Mouse (Mus musculus) midbrain, embryonic 15.5 days (tissue): Measurements from ENCODE around the gene Tbx15. TPM values are rescaled to one million over a fixed set of nuclear protein-coding genes. Genes with fewer than 3 reads are reported as not detected.

ENCODE experiments used
- ATAC-seq: fragments of 200-750 bp; cut with Nextera tagmentation; replicated peaks from 2 replicates; pipeline ENCODE4 v1.8.0; 2017; ENCODE audit warnings: moderate TSS enrichment
- H3K27ac ChIP-seq: fragments of 300-500 bp; sonication (generic); 2 replicates; pipeline ENCODE4 v1.5.1; 2015; ENCODE audit warnings: mild to moderate bottlenecking, inconsistent platforms
- H3K27me3 ChIP-seq: fragments of 300-500 bp; sonication (generic); replicated peaks from 2 replicates; pipeline ENCODE4 v1.6.1; 2015; ENCODE audit warnings: inconsistent platforms
- H3K36me3 ChIP-seq: fragments of 300-500 bp; sonication (generic); replicated peaks from 2 replicates; pipeline ENCODE4 v1.6.1; 2015; ENCODE audit warnings: inconsistent platforms
- H3K4me1 ChIP-seq: fragments of 300-500 bp; sonication (generic); 2 replicates; pipeline ENCODE4 v1.6.1; 2015; ENCODE audit warnings: inconsistent platforms
- H3K4me2 ChIP-seq: fragments of 300-500 bp; sonication (generic); 2 replicates; pipeline ENCODE4 v1.6.1; 2015; ENCODE audit warnings: inconsistent platforms, mild to moderate bottlenecking, moderate library complexity
- H3K4me3 ChIP-seq: fragments of 300-500 bp; sonication (generic); 2 replicates; pipeline ENCODE4 v1.5.1; 2015; ENCODE audit warnings: mild to moderate bottlenecking, inconsistent platforms
- H3K9ac ChIP-seq: fragments of 300-500 bp; sonication (generic); 2 replicates; pipeline ENCODE4 v1.6.1; 2015; ENCODE audit warnings: mild to moderate bottlenecking, inconsistent platforms
- H3K9me3 ChIP-seq: fragments of 300-500 bp; sonication (generic); 2 replicates; pipeline ENCODE4 v1.6.1; 2016; ENCODE audit warnings: inconsistent platforms
- WGBS: fragments of 180-500 bp; shearing (Covaris S2); methylation state at CpG from one replicate; pipeline ENCODE4 v1.1.7; 2015; ENCODE audit warnings: mixed read lengths; 5-methylcytosine and 5-hydroxymethylcytosine counted together
- polyA plus RNA-seq: library from polyadenylated mRNA; unstranded; fragments of >200 nt; fragmentation: Nextera tagmentation; extraction: Ambion mirVana; gene quantifications from 2 replicates; pipeline ENCODE4 v1.2.1, GENCODE M21; 2015

Tbx15 gene
- polyA plus RNA-seq, 1 experiment from 2014 or later = 0.61 TPM

DNA sequence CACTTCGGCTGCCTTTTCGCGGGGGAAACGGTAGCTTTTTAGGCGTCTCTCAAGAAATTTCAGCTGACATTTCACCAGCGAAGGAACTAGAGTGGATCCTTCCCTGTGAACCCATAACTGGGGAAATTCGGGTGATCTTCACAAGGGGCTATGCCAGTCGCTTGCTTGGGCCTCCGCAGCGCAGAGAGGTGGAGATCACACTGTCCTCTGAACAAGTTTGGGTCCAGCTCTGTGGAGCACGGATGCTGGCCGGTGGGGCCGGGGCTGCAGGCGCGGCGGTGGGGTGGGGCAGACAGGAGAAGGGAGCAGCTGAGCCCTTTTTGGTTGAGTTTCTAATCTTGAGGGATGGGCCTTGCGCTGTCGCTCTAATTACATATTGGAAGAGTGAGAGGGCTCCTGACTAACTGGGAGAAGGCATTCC lies 21.2 kb downstream of the Tbx15 start:
- WGBS = 2% methylated on average over 18 of the region's 18 CpGs
- no peak overlapping the region for H3K27ac ChIP-seq
- ATAC-seq = no peak
- H3K27me3 ChIP-seq = peaks cover 90% of the 10 kb centered on the region
- H3K4me2 ChIP-seq = no peak overlapping the region
- no peak overlapping the region for H3K4me3 ChIP-seq
- 0 out of 2 replicates have a peak, but pooled peaks cover 2% of the 10 kb centered on the region for H3K4me1 ChIP-seq
- H3K9me3 ChIP-seq = no peaks in the 10 kb centered on the region
- H3K36me3 ChIP-seq = no peaks in the 10 kb centered on the region
- H3K9ac ChIP-seq = no peak overlapping the region

DNA sequence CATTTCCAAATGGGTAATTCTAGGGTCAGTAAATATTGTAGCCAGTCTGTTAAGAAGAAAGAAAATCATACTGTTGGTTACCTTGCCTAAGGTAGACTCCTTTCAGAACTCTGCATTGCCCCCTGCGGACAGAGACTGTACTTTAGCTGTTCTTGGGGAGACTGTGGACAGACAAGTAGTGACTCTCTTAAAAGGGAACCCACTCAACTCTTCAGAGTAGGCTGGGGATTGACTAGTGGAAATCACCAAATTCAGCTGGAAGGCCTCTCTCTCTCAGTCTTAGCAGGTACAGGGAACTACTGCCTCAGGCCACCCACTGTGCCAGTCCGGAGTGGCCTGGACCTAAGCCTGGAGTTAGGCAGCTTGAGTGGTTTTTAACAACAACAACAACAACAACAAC lies 21.8 kb downstream of the Tbx15 start:
- no peaks in the 10 kb centered on the region for H3K36me3 ChIP-seq
- no peak overlapping the region for H3K4me2 ChIP-seq
- no peak overlapping the region for H3K9ac ChIP-seq
- ATAC-seq = no peak
- H3K9me3 ChIP-seq = no peaks in the 10 kb centered on the region
- 0 out of 2 replicates have a peak, but pooled peaks cover under 1% of the 10 kb centered on the region for H3K4me1 ChIP-seq
- H3K4me3 ChIP-seq = no peak overlapping the region
- 2% methylated on average over 2 of the region's 2 CpGs for WGBS
- H3K27ac ChIP-seq = no peak overlapping the region
- H3K27me3 ChIP-seq = peaks cover 90% of the 10 kb centered on the region

DNA sequence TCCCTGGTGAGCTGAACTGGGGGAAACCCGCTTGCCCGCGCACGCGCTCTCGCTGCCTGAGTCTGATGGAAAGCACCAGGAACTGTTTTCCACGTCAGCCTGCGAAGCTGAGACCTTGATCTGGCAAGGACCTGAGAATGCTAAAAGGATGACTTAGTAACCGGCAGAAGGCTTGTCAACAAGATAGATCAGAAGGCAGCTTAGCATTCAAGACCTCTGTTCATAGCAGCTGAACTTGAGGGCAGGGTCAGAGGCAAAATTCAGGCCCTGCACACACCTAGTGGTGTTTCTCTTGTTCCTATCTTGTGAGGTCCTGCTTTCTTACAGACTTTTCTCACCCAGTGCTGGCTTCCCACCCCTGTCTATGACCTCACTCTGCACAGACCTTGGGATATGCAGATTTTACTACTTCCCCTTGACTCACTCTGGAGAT lies 23.3 kb downstream of the Tbx15 start:
- Histone ChIP-seq H3K9me3 (no peaks in the 10 kb centered on the region), H3K4me3 (no peak overlapping the region), H3K27me3 (peaks cover 81% of the 10 kb centered on the region), H3K9ac (no peak overlapping the region), H3K4me2 (no peak overlapping the region), H3K36me3 (no peaks in the 10 kb centered on the region), H3K4me1 (no peaks in the 10 kb centered on the region), H3K27ac (no peak overlapping the region)
- 16% methylated on average over 9 of the region's 9 CpGs for WGBS
- ATAC-seq = no peak

DNA sequence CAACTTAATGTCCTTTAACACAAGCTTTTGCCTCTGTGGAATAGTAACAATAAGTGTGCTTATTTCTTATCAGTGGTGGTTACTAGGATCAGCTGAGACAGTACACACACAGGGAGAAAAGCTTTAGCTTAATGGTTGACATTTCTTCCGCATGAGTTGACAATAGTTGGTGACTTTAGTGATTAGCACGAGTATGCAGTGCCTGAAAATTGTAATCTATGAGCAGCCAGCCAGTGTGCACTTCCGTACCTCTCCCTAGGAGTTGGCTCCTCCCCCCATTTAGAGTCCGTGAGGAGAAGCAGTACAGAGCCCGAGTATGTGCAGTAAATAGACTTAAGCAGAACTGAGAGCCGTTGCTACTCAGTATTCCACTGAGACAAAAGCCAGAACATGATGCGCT lies 24.5 kb downstream of the Tbx15 start:
- H3K9ac ChIP-seq = no peak overlapping the region
- 25% methylated on average over 7 of the region's 7 CpGs for WGBS
- no peak overlapping the region for H3K4me2 ChIP-seq
- H3K27me3 ChIP-seq = peaks cover 69% of the 10 kb centered on the region
- no peaks in the 10 kb centered on the region for H3K36me3 ChIP-seq
- H3K27ac ChIP-seq = no peak overlapping the region
- H3K4me3 ChIP-seq = no peak overlapping the region
- no peak for ATAC-seq
- no peaks in the 10 kb centered on the region for H3K9me3 ChIP-seq
- no peaks in the 10 kb centered on the region for H3K4me1 ChIP-seq

DNA sequence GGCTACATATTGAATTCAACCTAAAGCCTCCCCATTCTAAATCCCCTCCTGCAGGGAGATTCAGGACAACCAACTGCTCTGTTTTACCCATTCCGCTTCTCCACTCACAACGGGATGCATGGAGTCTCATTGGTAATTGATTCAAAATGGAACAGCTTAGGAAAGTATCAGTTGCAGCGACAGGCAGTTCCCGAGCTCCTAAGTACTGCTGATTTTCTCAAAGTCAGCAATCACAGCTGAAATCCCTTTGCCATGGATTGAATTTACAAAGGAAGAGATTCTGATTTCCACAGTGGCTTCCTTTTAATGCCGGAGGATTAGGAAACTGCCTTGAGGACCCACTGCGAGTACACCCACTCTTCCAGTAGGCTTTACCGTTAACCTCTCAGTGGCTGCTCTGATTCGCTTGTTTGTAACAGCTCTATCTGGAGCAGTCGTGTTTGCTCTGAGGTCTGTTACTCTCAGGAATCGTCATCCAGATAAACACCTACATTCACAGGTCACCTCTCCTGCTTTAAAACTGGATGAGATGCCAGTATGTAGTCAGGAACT lies 26.6 kb downstream of the Tbx15 start:
- Histone ChIP-seq H3K9ac (no peak overlapping the region), H3K27me3 (peaks cover 54% of the 10 kb centered on the region), H3K4me3 (no peak overlapping the region), H3K27ac (no peak overlapping the region), H3K4me2 (no peak overlapping the region), H3K9me3 (no peaks in the 10 kb centered on the region), H3K4me1 (no peaks in the 10 kb centered on the region), H3K36me3 (no peaks in the 10 kb centered on the region)
- WGBS = 29% methylated on average over 10 of the region's 10 CpGs
- no peak for ATAC-seq

DNA sequence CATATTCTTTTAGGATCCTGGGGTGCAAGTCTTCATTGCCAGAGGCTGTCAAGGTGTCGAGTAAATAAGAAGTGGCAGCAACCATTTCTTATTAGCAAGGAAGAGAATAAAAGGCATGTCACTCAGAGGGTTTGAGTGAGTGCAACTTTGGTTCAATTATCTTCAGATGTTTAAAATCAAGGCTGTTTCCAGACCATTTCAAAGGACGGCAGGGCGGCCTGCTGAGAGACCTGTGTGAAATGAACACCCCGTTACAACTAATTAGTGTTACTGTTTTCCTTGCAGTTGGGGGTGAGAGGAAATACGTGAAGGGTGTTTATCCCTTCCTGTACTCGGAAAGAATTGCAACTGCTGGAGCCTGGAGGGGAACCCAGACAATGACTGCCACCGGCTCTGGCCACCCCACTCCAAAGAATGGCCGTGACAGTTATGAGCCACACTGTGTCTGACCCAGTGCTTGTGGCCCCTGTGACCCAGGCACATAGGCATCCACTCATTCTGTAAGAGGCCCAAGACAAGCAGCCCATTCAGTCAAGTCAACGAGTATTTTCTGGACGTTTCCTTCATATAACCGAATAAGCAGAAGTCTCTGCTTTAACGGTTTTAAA lies 37.9 kb downstream of the Tbx15 start:
- Histone ChIP-seq H3K4me3 (no peak overlapping the region), H3K36me3 (no peaks in the 10 kb centered on the region), H3K27ac (no peak overlapping the region), H3K9me3 (no peaks in the 10 kb centered on the region), H3K4me1 (no peaks in the 10 kb centered on the region), H3K9ac (no peak overlapping the region), H3K27me3 (no peaks in the 10 kb centered on the region), H3K4me2 (no peak overlapping the region)
- 42% methylated on average over 12 of the region's 12 CpGs for WGBS
- no peak; the same call in 1 of the 2 replicates for ATAC-seq

DNA sequence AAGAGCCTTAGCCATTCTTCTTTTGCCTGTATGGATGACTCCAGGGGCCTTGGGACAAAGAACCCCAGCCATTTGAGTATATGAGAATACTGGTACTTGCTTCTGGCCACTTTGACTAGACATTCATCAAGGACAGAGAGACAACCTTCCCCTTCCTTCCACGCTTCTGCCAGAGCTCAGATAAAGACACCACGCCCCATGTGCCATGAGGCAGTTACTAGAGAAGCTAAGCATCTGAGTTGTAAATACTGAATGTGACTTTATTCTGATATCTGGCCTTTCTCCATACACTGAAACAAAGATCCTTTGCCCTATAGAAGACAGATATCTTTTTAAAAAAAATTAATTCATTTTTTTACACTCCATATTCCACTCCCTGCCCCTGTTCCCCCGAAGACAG lies 39.5 kb downstream of the Tbx15 start:
- Histone ChIP-seq H3K4me2 (no peak overlapping the region), H3K9ac (no peak overlapping the region), H3K4me3 (no peak overlapping the region), H3K36me3 (no peaks in the 10 kb centered on the region), H3K27me3 (no peaks in the 10 kb centered on the region), H3K27ac (no peak overlapping the region), H3K4me1 (no peaks in the 10 kb centered on the region), H3K9me3 (no peaks in the 10 kb centered on the region)
- 92% methylated on average over 3 of the region's 3 CpGs for WGBS
- ATAC-seq = no peak

DNA sequence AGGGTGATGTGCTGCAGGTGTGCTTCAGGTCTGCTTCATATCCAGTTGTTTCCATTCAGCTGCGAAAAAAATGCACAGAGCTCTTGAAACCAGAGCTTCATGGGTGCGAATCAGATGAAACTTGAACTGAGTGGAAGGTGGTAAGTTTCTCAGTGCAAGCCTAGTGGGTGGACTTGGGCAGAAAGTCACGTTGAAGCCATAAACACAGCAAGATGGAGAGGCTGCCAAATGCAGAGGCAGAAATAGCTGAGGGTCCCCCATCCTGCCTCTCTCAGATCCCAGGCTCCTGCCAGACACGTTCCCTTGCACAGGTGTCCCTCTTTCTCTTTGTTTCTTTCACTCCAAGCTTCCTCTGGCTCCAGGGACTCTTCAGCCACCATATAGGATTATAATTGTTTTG lies 41.3 kb downstream of the Tbx15 start:
- Histone ChIP-seq H3K4me1 (no peaks in the 10 kb centered on the region), H3K27me3 (no peaks in the 10 kb centered on the region), H3K4me3 (no peak overlapping the region), H3K9ac (no peak overlapping the region), H3K36me3 (no peaks in the 10 kb centered on the region), H3K9me3 (no peaks in the 10 kb centered on the region), H3K4me2 (no peak overlapping the region), H3K27ac (no peak overlapping the region)
- 76% methylated on average over 4 of the region's 4 CpGs for WGBS
- ATAC-seq = no peak

DNA sequence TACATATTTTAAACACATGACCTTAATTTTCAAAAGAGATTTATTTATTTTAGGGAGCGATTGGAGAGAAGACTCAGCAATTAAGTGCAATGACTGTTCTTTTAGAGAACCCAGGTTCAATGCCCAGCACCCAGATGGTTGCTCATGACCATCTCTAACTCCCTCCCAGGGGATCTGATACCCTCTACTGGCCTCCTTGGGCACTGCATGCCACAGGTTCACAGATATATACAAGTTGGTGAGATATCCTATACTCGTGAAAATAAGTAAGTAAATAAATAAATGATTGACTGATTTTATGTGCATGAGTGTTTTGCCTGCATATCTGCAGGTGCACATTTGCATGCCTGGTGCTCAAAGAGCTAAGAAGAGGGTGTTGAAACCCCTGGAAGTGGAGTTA lies 48.1 kb downstream of the Tbx15 start:
- Histone ChIP-seq H3K4me3 (no peak overlapping the region), H3K4me2 (no peak overlapping the region), H3K4me1 (0 out of 2 replicates have a peak, but pooled peaks cover 5% of the 10 kb centered on the region), H3K36me3 (no peaks in the 10 kb centered on the region), H3K9me3 (no peaks in the 10 kb centered on the region), H3K9ac (no peak overlapping the region), H3K27ac (no peak overlapping the region), H3K27me3 (no peaks in the 10 kb centered on the region)
- ATAC-seq = no peak
- 58% methylated on average over 2 of the region's 2 CpGs for WGBS

DNA sequence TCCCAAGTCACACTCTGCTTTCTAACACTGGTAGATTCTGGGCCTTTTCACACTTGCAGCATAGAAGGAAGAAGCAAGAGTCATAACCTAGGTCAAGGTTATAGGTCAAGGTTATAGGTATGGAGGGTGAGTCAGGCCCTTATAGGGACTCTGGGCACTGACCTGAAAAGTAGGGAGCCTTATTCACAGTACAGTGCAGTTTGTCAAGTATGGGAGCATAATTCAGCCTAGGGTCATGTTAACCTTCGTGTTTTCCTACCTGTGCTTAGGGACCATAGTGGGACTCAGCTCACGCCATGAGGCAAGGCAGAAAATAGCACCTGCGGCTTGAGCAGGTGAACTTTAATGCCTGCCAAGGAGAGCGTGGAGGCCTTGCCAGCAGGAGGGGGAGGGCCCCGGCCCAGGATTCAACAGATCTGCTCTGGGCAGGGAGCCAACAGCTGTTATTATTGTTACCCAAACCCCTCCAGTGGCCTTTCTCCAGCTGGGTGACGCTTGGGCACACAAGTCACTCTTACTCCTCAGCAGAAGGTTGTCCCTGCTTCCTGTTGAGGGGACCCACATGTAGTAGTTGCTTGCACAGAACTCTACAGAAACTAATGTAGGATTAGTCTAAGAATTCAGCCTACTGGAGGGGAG lies 50.0 kb downstream of the Tbx15 start:
- Histone ChIP-seq H3K27ac (no peak overlapping the region), H3K36me3 (no peaks in the 10 kb centered on the region), H3K27me3 (no peaks in the 10 kb centered on the region), H3K4me3 (no peak overlapping the region), H3K4me2 (no peak overlapping the region), H3K4me1 (0 out of 2 replicates have a peak, but pooled peaks cover 5% of the 10 kb centered on the region), H3K9ac (no peak overlapping the region), H3K9me3 (no peaks in the 10 kb centered on the region)
- ATAC-seq = peak; percentile 66
- WGBS = 25% methylated on average over 6 of the region's 6 CpGs

DNA sequence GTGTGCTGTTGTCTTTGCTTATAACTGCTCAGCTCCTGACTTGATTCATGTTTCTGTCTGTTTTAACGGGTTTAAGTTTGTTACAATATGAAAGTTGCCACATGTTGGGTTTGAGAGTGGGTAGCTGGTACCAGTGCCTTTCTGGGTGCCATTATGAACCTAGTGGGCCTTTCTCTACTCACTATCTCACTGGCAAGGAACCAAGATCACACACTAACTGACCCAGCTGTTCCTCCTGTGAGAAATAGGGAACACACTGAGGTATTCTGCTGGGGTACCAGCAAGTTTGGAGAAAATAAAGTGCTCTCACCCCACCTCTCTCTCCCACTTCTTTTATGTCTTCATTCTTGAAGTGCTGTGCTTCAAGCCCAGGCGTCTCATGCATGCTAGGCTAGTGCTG lies 50.7 kb downstream of the Tbx15 start:
- Histone ChIP-seq H3K4me2 (no peak overlapping the region), H3K36me3 (no peaks in the 10 kb centered on the region), H3K9me3 (no peaks in the 10 kb centered on the region), H3K27ac (no peak overlapping the region), H3K27me3 (no peaks in the 10 kb centered on the region), H3K9ac (no peak overlapping the region), H3K4me3 (no peak overlapping the region), H3K4me1 (0 out of 2 replicates have a peak, but pooled peaks cover 5% of the 10 kb centered on the region)
- 82% methylated on average over 2 of the region's 2 CpGs for WGBS
- ATAC-seq = no peak

DNA sequence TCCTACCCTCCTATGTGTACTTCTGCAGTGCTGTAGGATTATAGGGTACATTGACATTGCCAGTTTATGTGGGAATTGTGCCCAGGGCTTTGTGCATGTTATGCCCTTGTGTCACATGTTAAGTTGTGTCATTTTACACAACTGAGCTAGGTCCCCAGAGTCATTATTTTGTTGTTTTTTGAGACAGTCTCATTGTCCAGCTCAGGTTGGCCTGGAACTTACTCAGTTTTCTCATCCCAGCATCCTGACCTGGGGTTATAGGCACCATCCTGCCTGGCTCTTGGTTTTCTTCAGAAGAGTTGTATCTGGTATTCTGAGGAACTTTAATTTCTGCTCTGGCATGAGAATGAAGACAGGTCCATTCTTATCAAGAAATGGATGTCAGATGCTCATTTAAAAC lies 51.2 kb downstream of the Tbx15 start:
- H3K4me2 ChIP-seq = no peak overlapping the region
- H3K36me3 ChIP-seq = no peaks in the 10 kb centered on the region
- H3K27me3 ChIP-seq = no peaks in the 10 kb centered on the region
- no peak for ATAC-seq
- no peak overlapping the region for H3K27ac ChIP-seq
- H3K4me1 ChIP-seq = 0 out of 2 replicates have a peak, but pooled peaks cover 5% of the 10 kb centered on the region
- no peaks in the 10 kb centered on the region for H3K9me3 ChIP-seq
- H3K4me3 ChIP-seq = no peak overlapping the region
- H3K9ac ChIP-seq = no peak overlapping the region

DNA sequence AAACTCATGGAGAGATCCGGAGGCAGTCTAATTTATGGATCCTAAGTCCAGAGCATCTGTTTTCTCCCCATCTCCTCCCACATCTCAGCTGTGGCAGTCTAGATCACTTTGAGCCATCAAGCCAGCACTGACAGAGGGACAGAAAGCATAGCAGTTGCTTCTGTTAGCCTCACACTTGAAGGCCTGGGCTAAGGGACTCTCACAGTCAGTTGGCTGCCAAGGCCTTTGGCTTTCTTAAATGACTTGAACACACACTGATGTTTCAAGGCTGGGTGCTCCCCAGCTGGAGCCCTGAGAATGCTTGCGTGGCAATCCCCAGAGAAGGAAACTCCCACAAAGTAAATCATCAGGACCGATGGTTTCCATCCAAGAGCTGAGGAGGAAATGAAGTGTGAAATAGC lies 52.4 kb downstream of the Tbx15 start:
- H3K27ac ChIP-seq = no peak overlapping the region
- H3K4me3 ChIP-seq = no peak overlapping the region
- no peaks in the 10 kb centered on the region for H3K27me3 ChIP-seq
- no peaks in the 10 kb centered on the region for H3K9me3 ChIP-seq
- 75% methylated on average over 3 of the region's 3 CpGs for WGBS
- ATAC-seq = no peak
- no peaks in the 10 kb centered on the region for H3K36me3 ChIP-seq
- H3K4me1 ChIP-seq = 0 out of 2 replicates have a peak, but pooled peaks cover 5% of the 10 kb centered on the region
- H3K9ac ChIP-seq = no peak overlapping the region
- no peak overlapping the region for H3K4me2 ChIP-seq
